Mouse (Mus musculus): Measurements from ENCODE around the gene Gm20517.
A peak's percentile ranks its signal among the peaks of the same experiment; 100 is the strongest.

GRCm38 (mm10) chr17:47694503-47695336 lies 83.3 kb downstream of the Gm20517 start, which contains the start of gene Prickle4:
- TF ChIP-seq POLR2A (IDR thresholded peaks at IDR 0.05; ENCODE audit: insufficient read depth, low read depth, low read length) (peak; percentile 68), CTCF (IDR thresholded peaks at IDR 0.05; ENCODE audit: insufficient read depth, low read depth, low read length) (peak; percentile 67)
